Mouse (Mus musculus) left cerebral cortex, postnatal 14 days (tissue): ENCODE results near the gene Rin2. TPM values are rescaled to one million over a fixed set of nuclear protein-coding genes. Genes with fewer than 3 reads are reported as not detected.

ENCODE experiments used
- DNase-seq, 2 experiments: peaks; one replicate each; pipeline ENCODE4 v3.0.0; 2021 to 2022; ENCODE audit warnings: low spot score in 2 of 2, mixed read lengths in 1 of 2
- intact Hi-C: fragments of 180-260 bp; cut with DNase I; formaldehyde crosslinking; loops from one replicate; pipeline ENCODE4 v1.15.1; 2025
- total RNA-seq, 2 experiments: library from RNA; stranded (reverse); gene quantifications; 2 replicates each; pipeline ENCODE4 v1.2.3; 2021

Rin2 gene
- total RNA-seq, 2 experiments from 2014 or later: 19.3 to 27.7 TPM

DNA sequence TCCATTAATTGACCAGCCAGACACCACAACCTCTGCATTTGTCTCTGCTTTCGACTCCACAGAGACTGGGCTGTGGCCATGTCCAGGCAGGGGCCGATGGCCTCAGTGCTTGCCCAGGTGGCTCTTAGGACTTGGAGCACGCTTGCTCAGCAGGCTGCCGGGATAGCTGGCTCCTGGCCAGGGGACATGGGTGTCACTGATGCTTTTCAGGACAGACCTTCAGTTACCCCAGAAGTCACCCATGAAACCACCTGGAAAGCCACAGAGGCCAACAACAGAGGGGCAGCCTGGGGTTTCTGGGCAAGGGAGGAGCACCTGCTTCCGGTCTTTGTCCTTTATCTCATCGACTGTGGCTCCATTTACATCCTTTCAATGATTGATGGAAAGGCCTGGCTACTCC is 108.2 kb downstream of the Rin2 start:
- DNase-seq: no peak
- intact Hi-C loops: no loop called here

DNA sequence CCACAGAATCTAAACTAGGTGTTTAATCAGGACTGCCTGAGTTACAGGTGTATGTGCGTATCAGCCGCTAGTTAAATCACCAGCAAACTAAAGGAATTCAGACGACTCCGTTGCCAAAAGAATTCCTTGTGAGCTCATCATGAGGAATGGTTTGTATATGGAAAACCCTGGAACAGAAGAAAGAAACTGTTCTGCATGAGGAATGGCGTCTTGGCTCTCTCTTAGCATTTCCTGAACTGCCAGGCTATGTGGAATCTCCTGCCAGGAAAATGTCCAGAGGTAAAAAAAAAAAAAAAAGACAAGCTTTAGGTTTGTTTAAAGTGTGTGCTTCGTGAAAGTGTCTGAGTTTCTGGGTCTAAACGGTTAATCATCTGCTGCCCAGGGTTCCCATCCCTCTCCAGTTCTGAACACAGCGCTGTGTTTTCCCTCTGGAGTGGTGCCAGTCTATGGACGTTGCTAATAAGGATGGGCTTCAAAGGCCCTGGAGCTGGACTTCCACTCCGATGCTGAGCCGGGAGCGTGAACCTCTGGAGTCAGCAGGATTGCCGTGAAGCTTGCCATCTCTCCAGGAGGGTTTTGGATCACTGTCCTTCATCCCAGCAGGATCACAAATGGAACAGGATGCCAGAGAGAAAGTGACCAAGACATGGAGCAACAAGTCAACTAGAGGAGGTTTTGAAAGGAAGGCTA is 109.4 kb downstream of the Rin2 start:
- intact Hi-C loops: no loop called here
- peak; percentile 12 to 49 for DNase-seq

DNA sequence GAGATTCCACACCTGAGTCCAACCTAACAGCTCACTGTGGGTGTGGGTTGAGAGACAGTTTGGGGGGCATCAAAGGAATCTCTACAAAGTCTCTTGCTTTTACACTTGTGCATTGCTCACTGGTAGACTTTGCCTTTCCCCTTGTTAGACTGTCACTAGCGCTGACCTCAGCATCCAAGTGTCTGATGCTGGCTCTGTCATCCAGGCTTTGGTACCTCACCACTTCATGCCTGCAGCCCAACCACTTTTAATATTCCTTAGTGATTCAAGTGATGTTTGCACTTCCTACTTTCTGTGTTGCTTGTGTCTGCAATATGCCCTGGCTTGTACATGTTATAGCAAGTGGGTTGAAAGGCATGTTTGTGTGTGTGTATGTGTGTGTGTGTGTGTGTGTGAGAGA is 109.9 kb downstream of the Rin2 start:
- DNase-seq: no peak
- intact Hi-C loops: no loop called here

DNA sequence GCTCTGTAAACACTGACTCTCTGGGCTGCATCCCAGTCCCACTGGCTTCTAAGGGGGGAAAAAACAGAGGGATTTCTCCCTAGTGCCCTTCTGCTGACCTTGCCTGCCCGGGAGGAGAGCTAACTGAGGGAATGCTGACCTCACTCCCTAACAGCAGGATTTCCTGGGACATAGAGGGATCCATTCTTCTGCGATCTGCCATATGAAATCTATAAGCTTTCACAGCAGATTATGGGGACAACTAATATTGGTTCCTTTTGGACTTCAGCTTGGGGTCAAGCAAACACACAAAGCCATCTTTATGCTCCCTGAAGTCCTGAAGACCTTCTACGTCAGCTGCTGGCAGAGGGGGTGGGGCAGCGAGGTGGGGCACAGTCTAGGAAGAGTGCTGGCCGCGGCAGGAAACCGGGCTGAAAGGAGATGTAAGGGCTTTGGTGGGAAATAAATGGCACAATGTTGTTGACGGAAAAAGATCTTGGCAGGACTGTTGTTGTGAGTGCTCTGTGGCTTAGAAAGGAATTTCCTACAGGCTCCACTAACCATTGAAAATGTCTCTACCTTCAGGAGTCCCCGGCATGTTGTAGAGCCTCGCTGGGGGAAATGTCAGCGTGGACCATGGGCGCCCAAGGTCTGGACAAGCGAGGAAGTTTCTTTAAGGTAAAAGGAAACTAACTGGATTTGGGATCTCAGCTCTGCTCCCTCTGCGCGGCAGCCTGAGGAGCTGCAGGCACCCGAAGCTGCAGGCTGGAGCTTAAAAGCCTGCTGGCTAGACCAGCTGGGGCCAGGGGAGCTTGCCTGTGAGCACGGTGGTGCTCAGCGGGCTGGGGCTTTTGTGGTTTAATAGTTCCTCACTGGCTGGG is 111.0 kb downstream of the Rin2 start:
- DNase-seq: peak; percentile 22 to 31
- intact Hi-C loops: no loop called here

DNA sequence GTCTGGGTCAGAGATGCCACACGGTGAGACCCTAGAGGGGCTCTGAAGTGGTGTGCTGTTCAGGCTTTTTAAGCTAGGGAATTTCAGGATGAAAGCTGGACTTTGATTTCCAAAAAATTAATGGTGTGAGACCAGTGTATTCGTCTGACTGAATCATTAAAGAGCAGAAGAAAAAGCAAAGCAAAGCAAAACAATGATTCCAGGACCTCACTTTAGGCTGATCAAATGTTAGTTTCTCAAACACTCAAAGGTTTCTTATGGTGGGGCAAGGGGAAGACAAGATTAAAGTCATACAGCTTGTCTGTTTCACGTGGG is 111.6 kb downstream of the Rin2 start:
- intact Hi-C loops: no loop called here
- DNase-seq: no peak

DNA sequence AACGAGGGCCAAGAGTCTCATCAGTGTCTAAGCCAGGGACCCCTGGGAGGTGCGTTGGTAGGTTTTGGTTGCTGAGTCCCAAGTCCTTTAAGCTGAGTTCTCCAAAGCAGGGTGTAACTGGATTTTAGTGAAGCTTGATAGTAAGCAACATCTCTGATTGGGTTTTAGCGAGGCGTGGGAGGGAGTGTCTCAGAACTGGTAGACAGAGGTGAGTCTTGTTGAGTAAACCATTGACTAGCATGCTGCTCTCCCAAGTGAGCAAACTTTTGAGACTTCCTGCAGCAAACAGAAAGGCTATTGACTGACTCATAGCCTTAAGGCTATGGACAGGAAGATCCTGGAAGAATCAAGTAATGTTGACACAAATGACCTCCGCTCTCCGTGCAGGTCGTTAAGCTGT is 112.5 kb downstream of the Rin2 start:
- DNase-seq: no peak
- intact Hi-C loops: no loop called here

DNA sequence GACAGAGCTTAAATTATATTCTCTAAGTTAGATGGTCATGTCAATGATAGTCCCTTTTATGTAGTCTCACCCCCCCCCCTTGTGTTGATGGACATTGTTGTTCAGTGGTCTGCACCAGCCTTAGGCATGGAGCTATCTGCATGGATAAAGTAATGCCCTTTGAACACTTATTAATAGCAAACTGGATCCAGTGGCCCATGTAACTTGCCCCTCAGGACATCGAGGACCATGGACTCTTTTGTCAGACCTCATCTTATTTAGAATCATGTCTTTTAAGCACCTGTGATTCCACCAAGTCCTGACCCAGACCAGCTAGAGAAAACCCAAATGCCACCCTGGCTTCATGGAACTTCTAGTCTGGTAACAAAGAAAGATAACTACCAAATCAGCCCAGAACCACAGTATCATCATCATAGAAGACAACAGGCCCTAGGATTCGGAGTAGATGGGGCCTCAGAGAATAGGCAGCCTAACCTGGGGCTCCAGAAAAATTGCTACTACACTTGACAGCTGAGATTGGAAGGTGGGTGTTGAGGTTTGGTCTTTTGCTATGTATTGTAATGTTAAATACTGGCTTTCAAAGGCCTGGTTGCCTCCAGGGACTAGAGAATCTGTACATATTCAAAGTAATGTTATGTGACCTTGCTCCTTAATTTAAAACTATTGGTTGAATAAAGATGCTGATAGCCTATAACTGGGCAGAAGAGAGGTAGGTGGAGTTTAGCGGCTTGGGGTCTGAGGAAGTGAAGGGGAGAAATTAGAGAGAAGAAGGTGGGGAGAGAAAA is 113.7 kb downstream of the Rin2 start:
- intact Hi-C loops: no loop called here
- DNase-seq: no peak

DNA sequence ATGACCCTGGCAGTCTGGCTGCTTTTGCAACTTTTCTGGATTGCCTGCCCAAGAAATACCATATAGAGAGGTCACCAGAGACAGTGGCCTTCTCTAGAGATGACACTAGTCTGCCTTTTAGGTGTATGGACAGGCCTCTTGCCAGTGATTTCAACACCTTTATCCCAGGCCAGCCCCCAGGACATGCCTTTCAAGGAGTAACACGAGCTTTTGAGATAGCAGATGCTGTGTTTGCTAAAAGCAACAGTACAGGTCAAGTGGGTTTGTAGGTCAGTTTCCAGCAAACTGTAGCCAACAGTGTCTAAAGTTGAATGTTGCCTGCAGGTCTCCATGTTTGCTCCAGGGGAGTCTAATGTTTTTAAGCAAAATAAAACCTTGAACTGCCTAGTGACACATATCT is 118.7 kb downstream of the Rin2 start:
- intact Hi-C loops: loop anchor here (2.0 kb wide), 1 partner anchor 95 kb away; no protein-coding TSS in a partner anchor

DNA sequence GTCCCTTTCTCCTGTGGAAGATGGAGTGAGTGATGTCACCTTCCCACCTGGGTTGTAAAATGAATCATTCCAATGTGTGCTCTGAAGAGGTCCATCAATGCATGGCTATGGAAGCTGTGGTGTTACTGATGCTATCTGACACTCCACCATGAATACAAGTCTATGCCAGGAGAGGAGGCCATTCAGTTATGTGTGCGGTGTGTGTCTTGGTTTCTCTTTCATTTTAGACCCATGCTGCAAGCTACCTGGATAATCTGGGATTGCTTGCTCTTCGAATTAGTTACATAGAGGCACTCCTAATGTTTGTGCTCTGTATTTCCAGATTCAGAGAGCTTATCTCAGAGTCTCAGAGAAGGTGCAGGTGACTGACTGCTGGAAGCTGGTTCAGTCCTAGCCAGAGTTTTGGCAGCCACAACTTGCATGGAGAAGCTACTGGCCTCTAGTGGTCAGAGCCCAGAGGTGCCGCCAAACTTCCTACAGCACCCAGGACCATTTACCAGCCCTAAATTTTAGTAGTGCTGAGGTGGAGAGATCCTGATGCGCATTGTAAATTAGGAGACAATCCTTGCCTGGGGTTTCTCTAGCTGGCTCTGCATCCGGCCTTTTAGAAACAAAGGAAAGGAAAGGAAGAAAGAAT is 119.4 kb downstream of the Rin2 start:
- peak; percentile 70 for DNase-seq
- intact Hi-C loops: loop anchor here (2.0 kb wide), 1 partner anchor 96 kb away; no protein-coding TSS in a partner anchor

More for the DNA sequence above, 118.7 kb downstream of the Rin2 start:
- no peak for DNase-seq

DNA sequence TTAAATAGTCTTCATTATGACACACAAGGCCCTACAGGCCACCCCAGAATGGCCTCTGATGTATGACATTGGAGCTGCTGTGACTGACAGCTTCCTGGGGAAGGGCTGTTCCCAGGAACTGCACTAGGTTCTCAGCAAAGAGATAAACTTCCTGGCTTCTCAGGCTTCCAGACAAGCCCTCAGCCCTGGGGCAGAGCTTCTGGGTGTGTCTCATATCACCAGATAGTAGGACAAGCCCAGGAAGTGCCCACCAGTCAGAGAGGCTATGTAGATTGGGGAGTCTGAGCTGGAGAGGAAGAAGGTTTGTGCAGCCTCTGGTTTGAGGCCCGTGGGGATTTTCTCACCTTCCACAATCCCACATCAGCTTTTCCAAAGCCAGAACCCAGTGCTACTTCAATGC is 122.8 kb downstream of the Rin2 start:
- DNase-seq: no peak
- intact Hi-C loops: no loop called here

DNA sequence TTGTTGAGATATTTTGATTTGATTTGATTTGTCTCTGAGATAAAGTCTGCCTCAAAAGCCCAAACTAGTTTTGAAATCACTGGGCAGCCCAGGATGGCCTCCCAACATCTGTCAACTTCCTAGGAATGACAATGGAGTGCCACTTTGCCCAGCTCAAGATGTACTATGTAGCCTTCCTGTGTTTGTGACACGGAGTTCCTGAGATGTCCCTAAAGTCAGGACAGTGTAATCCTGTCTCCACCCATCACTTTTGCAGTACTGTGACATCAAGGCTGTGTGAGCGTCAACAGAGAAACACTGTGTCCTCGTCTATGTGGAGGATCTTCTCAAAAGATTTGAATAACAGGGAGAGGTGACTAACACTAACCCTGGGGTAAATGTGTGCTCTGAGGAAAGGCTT is 123.9 kb downstream of the Rin2 start:
- no peak for DNase-seq
- intact Hi-C loops: no loop called here

DNA sequence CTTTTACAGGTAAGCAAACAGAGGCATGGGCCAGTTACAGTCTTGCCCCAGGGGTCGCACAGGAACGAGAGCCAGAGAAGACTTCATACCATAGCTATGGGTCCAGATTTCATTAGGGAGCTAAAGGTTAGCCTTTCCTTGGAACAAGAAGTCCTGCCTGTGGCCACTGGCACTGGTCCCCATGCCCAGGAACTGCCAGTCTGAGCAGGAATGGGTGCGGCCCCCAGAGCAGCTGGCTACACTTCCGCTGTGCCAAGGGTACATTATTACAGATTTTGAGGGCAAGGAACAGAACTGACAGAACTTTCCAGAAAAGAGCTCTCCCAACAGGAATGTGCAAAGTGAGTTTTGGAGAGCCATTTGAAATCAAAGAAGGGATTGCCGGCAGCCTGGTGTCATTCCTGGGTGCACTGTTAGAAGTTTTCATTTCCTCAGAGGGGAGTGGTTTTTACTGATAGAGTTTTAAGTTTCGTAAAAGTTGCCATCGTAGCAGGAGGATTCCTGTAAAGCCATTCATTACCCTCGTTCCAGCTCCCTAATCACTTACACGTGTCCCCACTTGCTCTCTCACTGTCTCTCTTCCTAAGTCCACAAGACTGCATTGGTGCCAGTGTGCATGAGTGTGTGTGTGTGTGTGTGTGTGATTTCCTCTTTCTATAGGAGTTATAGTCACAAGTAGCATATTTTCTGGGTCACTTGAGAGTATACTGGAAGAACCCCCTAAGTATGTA is 126.5 kb downstream of the Rin2 start:
- no peak for DNase-seq
- intact Hi-C loops: no loop called here

DNA sequence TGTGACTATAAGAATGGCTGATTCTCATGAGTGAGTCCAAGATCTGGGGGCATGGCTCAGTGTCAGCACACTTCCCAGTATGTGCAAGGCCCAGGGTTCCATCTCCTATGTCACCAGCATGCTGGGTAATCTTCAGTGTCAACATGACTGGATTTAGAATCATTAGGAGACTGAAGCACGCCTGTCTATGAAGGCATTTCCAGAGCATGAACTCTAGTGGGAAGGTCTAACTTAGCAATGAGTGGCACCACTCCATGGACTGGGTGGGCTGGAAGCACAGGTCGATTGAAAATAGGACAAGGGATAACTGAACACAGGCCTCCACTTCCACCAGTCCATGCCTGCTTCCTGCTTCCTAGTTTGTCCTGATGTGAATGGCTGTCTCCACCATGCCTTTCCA is 127.6 kb downstream of the Rin2 start:
- intact Hi-C loops: no loop called here
- no peak for DNase-seq

DNA sequence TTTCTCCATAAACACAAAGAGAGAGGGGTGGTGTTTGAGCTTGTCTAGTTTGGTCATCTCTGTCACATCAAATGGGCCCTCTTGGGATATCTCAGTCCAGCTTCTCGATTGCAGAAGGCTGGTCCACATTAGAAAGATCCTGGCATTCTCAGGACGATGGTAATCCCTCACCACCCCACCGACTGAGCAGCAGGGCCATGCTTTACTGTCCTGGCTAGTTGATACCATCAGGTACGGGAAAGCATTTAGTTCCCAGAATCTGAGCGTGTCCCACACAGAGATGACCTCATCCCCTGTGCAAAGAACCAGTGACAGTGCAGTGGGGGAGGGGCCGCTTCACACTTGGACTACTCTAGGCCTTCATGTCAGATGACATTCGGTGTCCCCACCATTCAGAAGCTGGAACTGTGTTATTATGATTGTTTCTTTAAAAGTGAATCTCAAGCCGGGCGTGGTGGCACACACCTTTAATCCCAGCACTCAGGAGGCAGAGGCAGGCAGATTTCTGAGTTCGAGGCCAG is 128.9 kb downstream of the Rin2 start:
- intact Hi-C loops: no loop called here
- no peak for DNase-seq

DNA sequence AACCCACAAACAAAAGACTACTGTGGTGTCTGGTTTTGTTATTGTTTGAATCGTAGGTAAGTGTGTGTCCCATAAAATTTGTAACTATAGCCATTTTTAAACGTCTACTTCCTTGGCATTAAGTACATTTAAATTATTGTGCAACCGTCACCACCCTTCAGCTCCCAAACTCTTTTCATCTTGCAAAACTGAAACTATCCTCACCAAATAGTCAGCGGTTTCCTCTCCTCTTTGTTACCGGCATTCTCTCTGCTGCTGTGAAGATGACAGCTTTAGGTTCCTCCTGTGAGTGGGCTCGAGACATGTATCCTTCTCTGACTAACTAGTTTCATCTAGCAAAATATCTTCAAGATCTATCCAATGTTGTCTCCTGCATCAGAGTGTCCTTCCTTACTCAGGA is 129.5 kb downstream of the Rin2 start:
- no peak for DNase-seq
- intact Hi-C loops: no loop called here

DNA sequence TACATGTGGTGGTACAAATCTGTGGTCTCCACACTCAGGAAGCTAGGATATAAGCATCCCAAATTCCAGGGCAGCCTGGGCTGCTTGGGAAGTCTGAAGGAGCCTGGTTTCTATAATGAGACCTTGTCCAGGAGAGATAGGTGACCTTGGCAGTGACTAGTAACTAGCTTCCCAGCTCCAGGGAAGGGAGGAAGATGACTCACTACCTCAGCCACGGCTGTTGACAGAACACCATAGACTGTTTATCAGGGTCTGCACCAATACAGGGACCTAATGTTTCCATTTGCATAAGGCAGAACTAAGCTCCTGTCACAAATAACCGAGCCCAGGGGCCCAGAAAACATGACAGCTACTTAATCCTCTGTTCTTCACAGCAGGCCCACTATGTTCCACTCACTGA is 132.3 kb downstream of the Rin2 start:
- intact Hi-C loops: no loop called here
- DNase-seq: no peak

DNA sequence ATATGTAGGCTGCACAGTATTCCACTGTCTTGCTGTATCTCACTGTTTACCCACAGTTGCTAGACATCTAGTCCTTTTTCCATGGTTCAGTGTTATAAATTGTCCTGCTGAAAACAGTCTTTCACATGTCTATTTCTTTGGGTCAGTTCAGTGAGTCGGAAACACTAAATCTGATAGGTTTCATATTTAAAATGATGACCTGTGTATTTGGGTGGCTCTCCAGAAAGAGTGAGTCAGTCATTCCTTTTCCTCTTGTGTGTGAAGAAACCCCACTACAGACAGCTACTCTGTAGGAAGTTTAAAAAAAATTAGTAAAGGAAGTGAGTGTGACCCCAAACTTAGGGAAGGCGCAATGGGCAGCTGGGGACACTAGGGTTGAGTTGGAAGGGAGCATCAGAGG is 133.2 kb downstream of the Rin2 start:
- intact Hi-C loops: no loop called here
- DNase-seq: no peak

DNA sequence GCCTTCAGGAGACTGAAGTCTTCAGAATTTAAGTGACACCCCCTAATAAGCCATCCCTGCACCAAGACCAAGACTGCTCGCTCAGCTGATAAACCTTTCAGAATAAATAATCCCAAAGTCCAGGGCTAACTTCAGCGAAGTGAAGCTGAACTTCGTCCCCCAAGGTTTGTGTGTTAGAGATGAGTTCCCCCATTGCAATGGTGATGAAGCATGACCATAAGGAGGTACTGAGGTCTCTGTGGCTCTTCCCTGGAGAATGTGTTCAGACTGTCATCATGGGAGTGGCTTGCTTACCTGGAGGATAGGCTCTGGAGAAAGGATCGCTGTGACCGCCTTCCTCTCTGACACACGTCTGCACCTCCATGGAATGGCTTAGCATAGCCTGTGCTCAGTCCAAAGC is 133.7 kb downstream of the Rin2 start:
- intact Hi-C loops: no loop called here
- DNase-seq: no peak

DNA sequence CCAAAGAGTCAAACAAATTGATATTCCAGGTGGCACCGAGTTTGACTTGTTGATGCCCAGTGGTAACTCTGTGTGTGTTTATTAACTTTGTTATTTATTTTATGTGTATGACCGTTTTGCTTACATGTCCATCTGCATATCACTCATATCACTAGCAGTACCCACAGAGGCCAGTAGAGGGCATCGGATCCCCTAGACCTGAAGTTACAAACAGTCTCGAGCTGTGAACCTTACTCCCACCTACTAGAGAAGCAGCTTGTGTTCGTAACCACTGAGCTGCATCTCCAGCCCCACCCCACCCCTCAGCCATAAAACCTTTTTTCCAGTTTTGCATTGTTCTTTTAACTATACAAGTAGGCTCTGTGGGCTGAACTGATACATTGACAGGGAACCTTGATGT is 135.7 kb downstream of the Rin2 start:
- intact Hi-C loops: no loop called here
- no peak for DNase-seq
